Mouse (Mus musculus): ENCODE measurements around the gene Nisch.
A peak's percentile ranks its signal among the peaks of the same experiment; 100 is the strongest.

Gene Nisch

DNA sequence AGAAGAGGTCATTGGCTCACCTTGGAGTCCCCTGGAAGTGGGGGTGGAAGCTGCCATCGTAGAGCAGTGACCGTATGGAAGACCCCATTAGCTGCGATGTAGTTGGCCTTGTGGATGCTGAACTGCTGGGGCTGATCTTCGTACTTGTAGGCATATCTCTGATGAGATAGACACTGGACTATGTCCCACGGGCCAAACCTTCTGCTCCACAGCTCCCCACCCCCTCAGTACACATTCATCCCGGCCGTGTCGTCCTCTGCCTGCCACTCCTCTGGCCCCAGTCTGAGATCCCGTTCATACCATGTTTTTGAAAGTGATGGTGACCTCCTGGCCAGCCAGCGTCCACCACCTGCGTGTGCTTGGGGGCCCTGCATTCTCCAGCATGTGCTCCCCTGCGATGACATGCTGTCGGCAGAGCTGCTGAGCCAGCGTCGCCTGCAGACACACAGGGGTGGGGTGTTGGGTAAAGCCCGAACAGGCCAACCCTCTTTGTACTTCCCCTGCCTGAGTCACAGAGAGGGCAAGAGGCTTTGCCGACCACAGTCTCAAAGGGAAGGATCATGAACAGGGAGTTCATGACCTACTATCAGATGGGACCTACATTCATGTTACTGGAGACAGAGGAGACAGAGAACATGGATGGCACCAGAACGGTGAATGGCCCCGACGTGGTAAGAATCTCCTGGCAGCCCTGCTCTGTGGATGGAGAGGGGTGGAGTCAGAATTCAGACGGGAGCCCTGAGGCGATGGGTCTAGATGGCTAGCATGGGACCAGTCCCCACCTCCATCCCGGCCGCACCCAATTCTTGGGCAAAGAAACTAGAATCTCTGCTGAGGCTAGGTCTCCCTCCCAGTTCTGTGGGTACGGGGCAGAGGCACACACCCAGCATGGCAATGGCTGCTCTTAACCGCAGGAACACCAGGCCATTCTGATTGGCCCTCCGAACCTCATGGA is 56.3 kb downstream of the Nisch start:
- no peak for DNase-seq

GRCm38 (mm10) chr14:31145694-31146093 is 71.1 kb downstream of the Nisch start:
- no peak for DNase-seq

- no peak for DNase-seq
These were observed 75.7 kb downstream of the Nisch start for GRCm38 (mm10) chr14:31141011-31141410.

- no peak for DNase-seq
These were observed 76.6 kb downstream of the Nisch start for GRCm38 (mm10) chr14:31140141-31140540.

- DNase-seq = no peak
These were observed 77.1 kb downstream of the Nisch start for GRCm38 (mm10) chr14:31139666-31140065.

DNA sequence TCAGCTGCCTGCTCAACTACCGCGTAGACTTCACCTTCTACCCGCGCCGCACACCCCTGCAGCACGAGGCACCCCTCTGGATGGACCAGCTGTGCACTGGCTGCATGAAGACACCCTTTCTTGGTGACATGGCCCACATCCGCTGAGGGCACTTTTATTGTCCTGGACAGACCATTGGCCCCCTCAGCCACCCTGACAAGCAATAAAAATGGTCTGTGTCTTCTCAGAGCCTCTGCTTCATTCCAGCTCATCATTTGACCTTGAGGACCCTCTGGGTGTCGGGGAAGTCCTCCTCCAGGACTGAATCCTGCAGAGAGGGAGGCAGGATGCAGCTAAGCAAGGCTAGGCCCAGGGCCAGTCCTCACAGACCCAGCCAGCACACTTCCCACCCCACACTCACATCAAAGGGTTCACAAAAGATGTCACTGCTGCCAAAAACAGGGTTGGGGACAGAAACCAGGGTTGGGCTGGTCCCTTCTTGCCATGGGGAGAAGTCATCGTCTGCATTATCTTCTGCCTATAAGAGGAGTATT is 77.8 kb downstream of the Nisch start:
- DNase-seq = no peak

- no peak for DNase-seq
These were observed 78.4 kb downstream of the Nisch start for GRCm38 (mm10) chr14:31138219-31138896.

- peak; percentile 65 to 72 for DNase-seq
These were observed 79.0 kb downstream of the Nisch start for GRCm38 (mm10) chr14:31137791-31138190.

DNA sequence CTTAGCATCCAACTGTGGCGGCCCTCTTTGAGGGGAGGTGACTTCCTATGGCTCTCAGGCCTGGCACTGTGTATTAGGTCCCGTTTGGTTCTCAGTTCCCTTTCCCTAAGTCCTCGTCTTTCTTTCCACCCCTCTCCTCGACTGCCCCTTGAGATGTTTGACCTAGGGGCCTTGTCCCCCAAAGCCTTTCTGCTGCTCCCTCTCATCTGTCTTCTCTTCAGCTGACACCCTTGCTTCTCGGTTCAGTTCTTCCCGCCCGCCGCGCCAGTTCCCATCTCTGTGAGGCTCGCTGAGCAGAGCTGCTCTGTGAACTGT is 79.5 kb downstream of the Nisch start:
- DNase-seq = no peak

- DNase-seq = no peak
These were observed 80.1 kb downstream of the Nisch start for GRCm38 (mm10) chr14:31136411-31137280.

- DNase-seq = no peak
These were observed 81.0 kb downstream of the Nisch start for GRCm38 (mm10) chr14:31135495-31136410.

DNA sequence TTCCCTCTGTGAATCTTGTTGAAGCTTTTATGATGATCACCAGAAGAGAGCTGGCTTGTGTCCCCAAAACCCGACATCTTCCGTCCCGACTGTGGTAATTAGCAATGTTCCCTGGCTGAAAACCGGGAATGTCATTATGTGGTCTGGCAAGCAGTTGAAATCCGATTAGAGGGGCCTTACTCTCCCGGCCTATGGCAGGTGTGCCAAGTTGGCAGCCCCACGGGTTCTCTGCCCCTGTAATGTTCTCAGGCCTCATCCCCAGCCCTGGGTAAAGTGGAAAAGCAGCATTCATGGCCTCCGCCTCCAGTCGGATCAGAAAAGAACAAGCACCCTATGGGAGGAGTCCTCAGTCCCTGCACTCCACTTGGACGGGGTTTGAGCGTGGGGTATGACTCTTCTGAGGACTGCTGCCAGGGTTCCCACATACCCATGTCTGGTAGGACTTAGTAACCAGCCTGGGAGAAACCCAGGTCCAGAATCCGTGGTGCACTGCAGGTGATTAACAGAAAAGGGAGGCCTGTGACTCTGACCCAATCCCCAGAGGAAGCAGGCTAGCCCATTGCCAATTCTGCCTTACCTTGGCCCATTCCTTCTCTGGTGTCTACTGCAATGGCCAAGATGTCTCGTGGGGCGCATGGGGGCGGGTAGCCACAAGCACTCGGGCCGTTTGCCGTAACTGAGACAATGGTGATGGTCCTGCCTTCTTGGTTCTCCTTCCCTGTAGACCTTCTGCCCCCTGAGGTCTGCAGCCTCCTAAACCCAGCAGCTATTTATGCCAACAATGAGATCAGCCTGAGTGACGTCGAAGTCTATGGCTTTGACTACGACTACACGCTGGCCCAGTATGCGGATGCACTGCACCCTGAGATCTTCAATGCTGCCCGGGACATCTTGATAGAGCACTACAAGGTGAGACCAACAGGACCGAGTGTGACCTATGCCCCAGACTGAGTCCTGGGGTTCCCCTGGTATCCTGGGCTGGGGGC is 82.4 kb downstream of the Nisch start:
- DNase-seq = no peak

DNA sequence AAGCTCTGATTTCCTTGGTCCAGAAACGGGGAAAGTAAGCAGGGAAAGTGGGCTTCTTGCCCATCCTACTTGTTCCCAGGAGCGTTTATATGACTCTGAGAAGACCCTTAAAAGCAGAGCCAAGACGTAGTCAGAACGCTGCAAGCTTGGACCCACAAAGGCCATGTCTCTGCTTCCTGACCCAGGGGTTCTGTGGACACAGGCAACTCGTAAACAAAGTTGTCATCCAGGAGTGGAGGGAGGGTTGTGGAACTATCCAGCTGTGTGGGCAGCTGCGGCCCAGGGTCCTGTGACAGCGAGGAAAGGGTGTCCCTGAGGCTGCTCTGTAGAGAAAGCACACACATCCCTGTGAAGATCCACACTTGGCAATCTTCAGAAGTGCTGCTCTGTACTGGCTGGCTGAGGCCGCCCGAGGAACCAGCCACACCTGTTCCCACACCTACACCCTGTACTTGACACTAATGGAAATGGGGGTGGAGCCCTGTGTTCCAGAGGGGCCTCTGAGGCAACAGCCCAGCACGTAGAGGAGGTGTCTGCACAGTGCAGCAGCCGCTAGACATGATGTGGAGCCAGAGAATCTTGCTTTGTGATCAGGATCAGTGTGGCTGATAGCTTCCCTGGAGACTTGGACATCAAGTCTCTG is 83.6 kb downstream of the Nisch start:
- DNase-seq = no peak

DNA sequence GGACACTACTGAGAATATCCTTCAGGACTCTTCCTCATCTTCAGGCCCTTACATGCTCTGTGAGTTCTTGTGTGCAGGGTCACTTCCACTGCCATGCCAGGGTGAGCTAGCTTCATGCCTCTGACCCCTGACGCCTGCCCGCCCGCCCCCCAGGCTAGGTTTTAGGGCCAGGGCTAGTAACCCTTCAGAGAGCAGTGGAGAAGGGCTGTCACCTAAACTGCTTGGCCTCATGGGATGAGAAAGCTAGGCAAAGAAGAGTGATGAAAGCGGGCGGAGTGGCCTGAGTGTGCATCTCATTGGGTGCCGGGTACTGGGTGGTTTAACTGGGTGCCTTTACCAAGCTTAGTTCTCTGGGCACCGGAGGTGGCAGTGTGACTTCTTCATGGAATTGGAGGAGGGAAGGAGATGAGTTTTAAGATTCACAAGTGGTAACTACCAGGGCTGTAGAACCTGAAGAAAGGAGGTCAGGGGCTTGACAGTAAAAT is 84.2 kb downstream of the Nisch start:
- DNase-seq = no peak

DNA sequence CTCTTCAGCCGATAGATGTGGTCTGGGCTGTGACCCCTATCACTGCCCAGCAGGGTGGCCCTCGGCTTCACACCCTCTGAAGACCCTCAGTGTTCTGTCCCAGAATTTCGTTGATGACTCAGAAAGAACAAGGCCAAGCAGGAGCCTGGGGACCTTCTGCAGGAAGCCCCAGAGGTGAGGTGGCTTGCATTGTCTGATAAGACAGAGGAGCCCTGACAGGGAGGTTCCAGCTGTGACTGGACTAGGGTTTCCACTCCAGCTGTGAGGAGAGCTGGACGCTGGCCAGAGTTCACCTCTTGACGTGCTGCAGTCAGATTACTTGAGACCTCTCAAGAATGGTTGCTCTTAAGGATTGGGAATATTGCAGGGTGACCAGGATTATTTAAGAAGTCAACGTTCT is 84.7 kb downstream of the Nisch start:
- peak in 1 of 2 experiments; percentile 65 for DNase-seq

DNA sequence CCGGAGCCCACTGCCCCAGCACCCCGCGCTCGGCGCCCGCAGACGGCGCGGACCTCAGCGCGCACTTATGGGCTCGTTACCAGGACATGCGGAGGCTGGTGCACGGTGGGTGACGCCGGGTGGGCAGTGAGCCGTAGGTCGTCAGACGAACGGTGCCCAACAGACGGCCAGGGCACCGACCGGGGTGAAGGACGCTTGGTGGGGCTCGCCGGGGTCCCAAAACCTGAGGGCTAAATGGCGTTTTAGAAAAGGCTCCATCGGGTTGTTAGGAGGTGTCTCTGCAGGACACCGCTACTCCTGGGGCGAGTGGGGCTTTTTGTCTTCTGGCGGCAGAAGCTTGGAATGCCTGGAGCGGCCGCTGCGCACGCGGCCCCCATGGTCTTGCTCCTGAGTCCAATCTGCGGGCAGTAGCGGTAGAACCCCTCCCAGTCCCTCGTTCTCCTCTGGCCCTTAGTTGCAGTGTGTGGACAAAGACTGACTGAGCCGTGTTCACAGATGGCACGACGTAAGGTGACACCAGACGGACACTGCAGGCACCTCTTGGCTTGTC is 85.4 kb downstream of the Nisch start:
- peak in 1 of 2 experiments; percentile 35 for DNase-seq

GRCm38 (mm10) chr14:31130236-31131220 is 86.2 kb downstream of the Nisch start, which contains the start of gene Nt5dc2:
Nt5dc2 (plus strand) TSS chr14:31131053.
- DNase-seq = peak; percentile 92 to 96

All from kidney, postnatal 36 days (tissue).